Mouse (Mus musculus) lung, postnatal 0 days (tissue): ENCODE measurements around the gene Zbtb14. TPM values are rescaled to one million over a fixed set of nuclear protein-coding genes. Genes with fewer than 3 reads are reported as not detected.
A peak's percentile ranks its signal among the peaks of the same experiment; 100 is the strongest.

Experiments used
- ATAC-seq: fragments of 200-750 bp; cut with Nextera tagmentation; 2 replicates; pipeline ENCODE4 v1.8.0; 2017; ENCODE audit warnings: moderate library complexity
- DNase-seq: peaks from one replicate; pipeline ENCODE4 v3.0.0-alpha.2; 2016; ENCODE audit warnings: low spot score
- H3K27ac ChIP-seq: fragments of 300-500 bp; sonication (generic); 2 replicates; pipeline ENCODE4 v1.5.1; 2014; ENCODE audit warnings: antibody characterized with exemption, mild to moderate bottlenecking, low read length, mixed read lengths
- H3K27me3 ChIP-seq: fragments of 300-500 bp; sonication (generic); replicated peaks from 2 replicates; pipeline ENCODE4 v1.6.1; 2014; ENCODE audit warnings: low read length, mixed read lengths; ENCODE audit not compliant: insufficient read depth
- H3K36me3 ChIP-seq: fragments of 300-500 bp; sonication (generic); 2 replicates; pipeline ENCODE4 v1.6.1; 2014; ENCODE audit warnings: low read length, mixed read lengths; ENCODE audit not compliant: insufficient read depth
- H3K4me1 ChIP-seq: fragments of 300-500 bp; sonication (generic); 2 replicates; pipeline ENCODE4 v1.6.1; 2014; ENCODE audit warnings: antibody characterized with exemption, low read depth, low read length, mixed read lengths; ENCODE audit not compliant: insufficient read depth
- H3K4me2 ChIP-seq: fragments of 300-500 bp; sonication (generic); replicated peaks from 2 replicates; pipeline ENCODE4 v1.6.1; 2014; ENCODE audit warnings: low read depth, mild to moderate bottlenecking, low read length, moderate library complexity, mixed read lengths
- H3K4me3 ChIP-seq: fragments of 300-500 bp; sonication (generic); 2 replicates; pipeline ENCODE4 v1.5.1; 2014; ENCODE audit warnings: low read depth, low read length
- H3K9ac ChIP-seq: fragments of 300-500 bp; sonication (generic); replicated peaks from 2 replicates; pipeline ENCODE4 v1.6.1; 2014; ENCODE audit warnings: low read depth, mild to moderate bottlenecking
- H3K9me3 ChIP-seq: fragments of 300-500 bp; sonication (generic); 2 replicates; pipeline ENCODE4 v1.6.1; 2016; ENCODE audit warnings: low read length, mixed read lengths
- CTCF ChIP-seq: IDR thresholded peaks from 2 replicates; pipeline ENCODE4 v1.5.1; 2016; ENCODE audit warnings: antibody characterized with exemption, mild to moderate bottlenecking
- EP300 ChIP-seq: IDR thresholded peaks from 2 replicates; pipeline ENCODE4 v1.6.1; 2016; ENCODE audit warnings: antibody characterized with exemption, mild to moderate bottlenecking, control low read depth
- WGBS: fragments of 180-500 bp; shearing (Covaris S2); extraction: QIAGEN DNeasy Blood & Tissue Kit; methylation state at CpG from one replicate; pipeline ENCODE4 v1.1.7; 2014; 5-methylcytosine and 5-hydroxymethylcytosine counted together
- polyA plus RNA-seq: library from polyadenylated mRNA; unstranded; fragments of >200 nt; fragmentation: Nextera tagmentation; extraction: Ambion mirVana; gene quantifications from 2 replicates; pipeline ENCODE4 v1.2.1, GENCODE M21; 2015

Gene Zbtb14
- polyA plus RNA-seq, 1 experiment from 2014 or later, result 13.5 TPM

- DNase-seq, result peak; percentile 9
- no peak overlapping the region for H3K9ac ChIP-seq
- WGBS, result 2% methylated on average over 43 of the region's 52 CpGs
These were observed 57.0 kb downstream of the Zbtb14 start for GRCm38 (mm10) chr17:69439571-69440480.

More at GRCm38 (mm10) chr17:69439571-69440480, 57.0 kb downstream of the Zbtb14 start:
- Histone ChIP-seq H3K4me3 (no peak overlapping the region), H3K9me3 (no peaks in the 10 kb centered on the region), H3K27ac (no peak overlapping the region), H3K36me3 (no peaks in the 10 kb centered on the region), H3K4me2 (peak overlapping the region; percentile 25; the same call in 1 of the 2 replicates), H3K4me1 (no peaks in the 10 kb centered on the region), H3K27me3 (peaks cover 24% of the 10 kb centered on the region)
- ATAC-seq, result peak; percentile 11; the same call in 1 of the 2 replicates
- TF ChIP-seq EP300 (no peak), CTCF (no peak)

Other genes starting within 250 kb of the Zbtb14 start
- not detected in 2 replicates for gene Akain1, start 56.3 kb downstream of the Zbtb14 start, polyA plus RNA-seq